Mouse (Mus musculus) G1E (cell line): ENCODE data around the gene Ywhag. TPM values are rescaled to one million over a fixed set of nuclear protein-coding genes. Genes with fewer than 3 reads are reported as not detected.

ENCODE experiments used
- ATAC-seq: 2 replicates; pipeline ENCODE4 v1.8.0; 2016; ENCODE audit warnings: mild to moderate bottlenecking; ENCODE audit not compliant: insufficient number of reproducible peaks, poor library complexity, low FRiP score, severe bottlenecking; ENCODE audit errors: extremely low read depth
- DNase-seq: peaks from one replicate; pipeline ENCODE4 v3.0.0; 2012; ENCODE audit warnings: low spot score
- H3K27me3 ChIP-seq: 2 replicates; pipeline ENCODE4 v1.6.1; 2012; ENCODE audit warnings: mild to moderate bottlenecking, low read length, inconsistent platforms; ENCODE audit not compliant: insufficient read depth
- H3K36me3 ChIP-seq: replicated peaks from 2 replicates; pipeline ENCODE3; 2012; ENCODE audit warnings: mild to moderate bottlenecking, inconsistent platforms
- H3K4me1 ChIP-seq: 2 replicates; pipeline ENCODE4 v1.6.1; 2012; ENCODE audit warnings: low read depth, low read length, inconsistent platforms, mixed read lengths; ENCODE audit not compliant: insufficient read depth
- H3K4me3 ChIP-seq: 2 replicates; pipeline ENCODE4 v1.5.1; 2012; ENCODE audit warnings: low read depth, mild to moderate bottlenecking, inconsistent platforms, low read length, moderate library complexity, mixed read lengths
- H3K9me3 ChIP-seq: replicated peaks from 2 replicates; pipeline ENCODE4 v1.6.1; 2012; ENCODE audit warnings: inconsistent platforms
- CTCF ChIP-seq: IDR thresholded peaks from 2 replicates; pipeline ENCODE4 v1.5.1; 2012; ENCODE audit warnings: low read depth, low read length, inconsistent platforms, mixed read lengths
- GATA1 ChIP-seq: IDR thresholded peaks from 2 replicates; pipeline ENCODE4 v1.6.1; 2012; ENCODE audit warnings: borderline replicate concordance, low read length, inconsistent platforms, mixed read lengths
- GATA2 ChIP-seq: IDR thresholded peaks from 2 replicates; pipeline ENCODE4 v1.6.1; 2012; ENCODE audit warnings: low read depth, low read length, inconsistent platforms, borderline replicate concordance
- POLR2AphosphoS5 ChIP-seq: IDR thresholded peaks from 2 replicates; pipeline ENCODE4 v1.6.1; 2012; ENCODE audit warnings: low read depth, low read length, inconsistent platforms; ENCODE audit not compliant: insufficient replicate concordance
- TAL1 ChIP-seq: conservative IDR thresholded peaks from 2 replicates; pipeline ENCODE4 v1.6.1; 2012; ENCODE audit warnings: low read depth, low read length, inconsistent platforms, mixed read lengths
- polyA plus RNA-seq: library from polyadenylated mRNA; stranded (reverse); fragments of >175 nt; gene quantifications from 2 replicates; pipeline ENCODE4 v1.2.3, GENCODE M21; 2012
- total RNA-seq, 2 experiments: library from RNA; stranded (forward) in 1 of 2; stranded (reverse) in 1 of 2; fragments of 200-1000 nt in 1 of 2; fragments of >200 nt in 1 of 2; fragmentation: Nextera tagmentation in 1 of 2; gene quantifications; 2 replicates each; pipeline ENCODE4 v1.2.3; 2014 to 2017

Ywhag gene
- total and polyA plus RNA-seq, 3 experiments, result 99.8 to 281 (median 168) TPM

- ATAC-seq, result no peak
- Histone ChIP-seq H3K36me3 (peaks cover 92% of the 10 kb centered on the region), H3K4me1 (peaks cover 63% of the 10 kb centered on the region)
Observed at GRCm38 (mm10) chr5:135906846-135907245, 27.6 kb downstream of the Ywhag start.

GRCm38 (mm10) chr5:135905320-135906225, 28.8 kb downstream of the Ywhag start:
- no peaks in the 10 kb centered on the region for H3K27me3 ChIP-seq
- TF ChIP-seq POLR2AphosphoS5 (no peak), CTCF (no peak), GATA1 (no peak), TAL1 (no peak), GATA2 (no peak)
- no peak for ATAC-seq
- no peaks in the 10 kb centered on the region for H3K9me3 ChIP-seq
- no peak for DNase-seq
- peaks cover 51% of the 10 kb centered on the region for H3K4me1 ChIP-seq
- no peak overlapping the region for H3K4me3 ChIP-seq
- H3K36me3 ChIP-seq, result peaks cover 84% of the 10 kb centered on the region

More at GRCm38 (mm10) chr5:135906846-135907245, 27.6 kb downstream of the Ywhag start:
- DNase-seq, result no peak
- H3K4me3 ChIP-seq, result no peak overlapping the region
- no peaks in the 10 kb centered on the region for H3K9me3 ChIP-seq
- no peaks in the 10 kb centered on the region; the same call in 1 of the 2 replicates for H3K27me3 ChIP-seq
- TF ChIP-seq GATA1, result no peak
- no peak for TF ChIP-seq POLR2AphosphoS5
- no peak for TF ChIP-seq CTCF
- TF ChIP-seq GATA2, result no peak
- TF ChIP-seq TAL1, result no peak

GRCm38 (mm10) chr5:135904259-135904658, 30.2 kb downstream of the Ywhag start:
- H3K36me3 ChIP-seq, result peaks cover 71% of the 10 kb centered on the region
- H3K9me3 ChIP-seq, result no peaks in the 10 kb centered on the region
- peaks cover 40% of the 10 kb centered on the region for H3K4me1 ChIP-seq
- no peak for TF ChIP-seq CTCF
- TF ChIP-seq TAL1, result no peak
- no peak for TF ChIP-seq GATA2
- TF ChIP-seq POLR2AphosphoS5, result no peak
- no peak for TF ChIP-seq GATA1
- no peak overlapping the region for H3K4me3 ChIP-seq
- H3K27me3 ChIP-seq, result no peaks in the 10 kb centered on the region
- no peak for ATAC-seq
- DNase-seq, result no peak

- peak; percentile 94 for TF ChIP-seq CTCF
- no peak for TF ChIP-seq POLR2AphosphoS5
- peaks cover 35% of the 10 kb centered on the region for H3K4me1 ChIP-seq
- H3K9me3 ChIP-seq, result no peaks in the 10 kb centered on the region
- H3K4me3 ChIP-seq, result no peak overlapping the region
- no peaks in the 10 kb centered on the region for H3K27me3 ChIP-seq
- no peak; the same call in 1 of the 2 replicates for ATAC-seq
- no peak for DNase-seq
- peaks cover 65% of the 10 kb centered on the region for H3K36me3 ChIP-seq
Observed at GRCm38 (mm10) chr5:135903551-135904151, 30.8 kb downstream of the Ywhag start.

- DNase-seq, result no peak
- no peaks in the 10 kb centered on the region for H3K9me3 ChIP-seq
- no peak overlapping the region for H3K4me3 ChIP-seq
- TF ChIP-seq GATA1 (no peak), TAL1 (no peak), CTCF (no peak), GATA2 (no peak), POLR2AphosphoS5 (no peak)
- peaks cover 30% of the 10 kb centered on the region for H3K4me1 ChIP-seq
- no peak for ATAC-seq
- H3K36me3 ChIP-seq, result peaks cover 60% of the 10 kb centered on the region
- H3K27me3 ChIP-seq, result no peaks in the 10 kb centered on the region
Observed at GRCm38 (mm10) chr5:135903058-135903457, 31.4 kb downstream of the Ywhag start.

- H3K4me1 ChIP-seq, result peaks cover 15% of the 10 kb centered on the region
- no peak for DNase-seq
- H3K9me3 ChIP-seq, result no peaks in the 10 kb centered on the region
- ATAC-seq, result no peak
- no peak overlapping the region for H3K4me3 ChIP-seq
- H3K36me3 ChIP-seq, result peaks cover 51% of the 10 kb centered on the region
- no peaks in the 10 kb centered on the region for H3K27me3 ChIP-seq
- TF ChIP-seq CTCF (peak; percentile 30; the same call in 1 of the 2 replicates), POLR2AphosphoS5 (no peak)
Observed at GRCm38 (mm10) chr5:135901354-135902095, 32.9 kb downstream of the Ywhag start.
